Mouse (Mus musculus) G1E (cell line): Measurements from ENCODE around the gene Erg. TPM values are rescaled to one million over a fixed set of nuclear protein-coding genes. Genes with fewer than 3 reads are reported as not detected.

Experiments
- ATAC-seq: 2 replicates; pipeline ENCODE4 v1.8.0; 2016; ENCODE audit warnings: mild to moderate bottlenecking; ENCODE audit not compliant: insufficient number of reproducible peaks, poor library complexity, low FRiP score, severe bottlenecking; ENCODE audit errors: extremely low read depth
- DNase-seq: peaks from one replicate; pipeline ENCODE4 v3.0.0; 2012; ENCODE audit warnings: low spot score
- H3K27me3 ChIP-seq: 2 replicates; pipeline ENCODE4 v1.6.1; 2012; ENCODE audit warnings: mild to moderate bottlenecking, low read length, inconsistent platforms; ENCODE audit not compliant: insufficient read depth
- H3K36me3 ChIP-seq: replicated peaks from 2 replicates; pipeline ENCODE3; 2012; ENCODE audit warnings: mild to moderate bottlenecking, inconsistent platforms
- H3K4me1 ChIP-seq: 2 replicates; pipeline ENCODE4 v1.6.1; 2012; ENCODE audit warnings: low read depth, low read length, inconsistent platforms, mixed read lengths; ENCODE audit not compliant: insufficient read depth
- H3K4me3 ChIP-seq: 2 replicates; pipeline ENCODE4 v1.5.1; 2012; ENCODE audit warnings: low read depth, mild to moderate bottlenecking, inconsistent platforms, low read length, moderate library complexity, mixed read lengths
- H3K9me3 ChIP-seq: replicated peaks from 2 replicates; pipeline ENCODE4 v1.6.1; 2012; ENCODE audit warnings: inconsistent platforms
- CTCF ChIP-seq: IDR thresholded peaks from 2 replicates; pipeline ENCODE4 v1.5.1; 2012; ENCODE audit warnings: low read depth, low read length, inconsistent platforms, mixed read lengths
- GATA1 ChIP-seq: IDR thresholded peaks from 2 replicates; pipeline ENCODE4 v1.6.1; 2012; ENCODE audit warnings: borderline replicate concordance, low read length, inconsistent platforms, mixed read lengths
- GATA2 ChIP-seq: IDR thresholded peaks from 2 replicates; pipeline ENCODE4 v1.6.1; 2012; ENCODE audit warnings: low read depth, low read length, inconsistent platforms, borderline replicate concordance
- POLR2AphosphoS5 ChIP-seq: IDR thresholded peaks from 2 replicates; pipeline ENCODE4 v1.6.1; 2012; ENCODE audit warnings: low read depth, low read length, inconsistent platforms; ENCODE audit not compliant: insufficient replicate concordance
- TAL1 ChIP-seq: conservative IDR thresholded peaks from 2 replicates; pipeline ENCODE4 v1.6.1; 2012; ENCODE audit warnings: low read depth, low read length, inconsistent platforms, mixed read lengths
- polyA plus RNA-seq: library from polyadenylated mRNA; stranded (reverse); fragments of >175 nt; gene quantifications from 2 replicates; pipeline ENCODE4 v1.2.3, GENCODE M21; 2012
- total RNA-seq, 2 experiments: library from RNA; stranded (forward) in 1 of 2; stranded (reverse) in 1 of 2; fragments of 200-1000 nt in 1 of 2; fragments of >200 nt in 1 of 2; fragmentation: Nextera tagmentation in 1 of 2; gene quantifications; 2 replicates each; pipeline ENCODE4 v1.2.3; 2014 to 2017

Erg gene
- total and polyA plus RNA-seq, 3 experiments, result 2.0 to 17.7 (median 7.4) TPM

DNA sequence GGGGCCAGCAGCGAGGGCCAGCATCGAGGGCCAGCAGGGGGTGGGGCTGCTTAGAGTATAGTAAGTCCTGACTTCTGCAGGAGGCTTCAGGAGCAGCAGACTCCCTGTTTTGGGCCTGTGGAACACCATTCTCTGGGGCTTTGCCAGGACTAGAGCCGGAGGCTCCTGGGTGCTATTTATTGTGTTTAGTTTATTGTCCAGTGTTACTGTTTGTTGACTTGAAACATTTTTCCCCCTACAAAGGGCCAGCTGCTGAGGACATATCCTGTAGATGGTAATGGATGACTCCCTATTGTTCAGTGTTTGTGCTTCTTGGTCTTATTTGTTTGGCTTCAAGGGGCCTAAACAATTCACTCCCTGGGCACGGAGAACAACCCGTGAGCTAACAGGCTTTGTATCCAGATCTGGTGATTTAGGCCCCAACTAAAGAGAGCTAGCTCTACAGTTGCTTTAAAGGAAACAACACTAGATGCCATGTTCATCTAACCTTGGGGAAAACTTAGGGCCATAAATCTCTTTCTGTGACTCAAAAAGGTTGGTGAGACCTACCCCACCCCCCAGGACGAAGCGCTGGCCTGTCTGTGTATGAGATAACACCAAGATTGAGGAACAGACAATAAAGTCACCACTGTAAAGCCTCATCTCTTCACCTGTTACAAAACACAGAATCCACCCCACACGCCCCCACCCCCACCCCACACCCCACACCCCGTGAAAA, 137.6 kb downstream of the Erg start:
- DNase-seq, result no peak
- no peak for ATAC-seq
- Histone ChIP-seq H3K27me3 (no peaks in the 10 kb centered on the region), H3K36me3 (no peaks in the 10 kb centered on the region), H3K9me3 (no peaks in the 10 kb centered on the region), H3K4me3 (no peak overlapping the region), H3K4me1 (peaks cover 57% of the 10 kb centered on the region)
- TF ChIP-seq GATA1 (no peak), GATA2 (no peak), TAL1 (no peak), CTCF (no peak), POLR2AphosphoS5 (no peak)

DNA sequence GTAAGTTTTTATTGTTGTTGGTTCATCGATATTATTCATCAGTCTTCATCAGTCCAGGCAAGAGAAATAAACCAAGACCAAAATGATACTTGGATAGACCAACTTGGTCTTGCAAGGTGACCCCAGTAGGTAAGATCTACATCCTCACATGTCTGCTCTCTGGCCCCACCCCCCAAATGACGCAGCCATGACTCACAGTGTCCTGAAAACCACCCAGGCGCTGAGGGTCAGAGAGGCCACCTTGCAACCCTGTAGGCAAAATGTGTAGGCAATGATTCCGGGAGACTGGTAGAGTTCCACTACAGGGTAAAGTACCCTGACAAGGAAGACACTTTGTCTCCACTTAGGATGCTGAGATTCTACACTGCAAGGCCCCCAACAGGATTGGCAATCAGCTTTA, 138.5 kb downstream of the Erg start:
- Histone ChIP-seq H3K4me3 (no peak overlapping the region), H3K27me3 (no peaks in the 10 kb centered on the region), H3K36me3 (no peaks in the 10 kb centered on the region), H3K4me1 (peaks cover 58% of the 10 kb centered on the region), H3K9me3 (no peaks in the 10 kb centered on the region)
- DNase-seq (no peak), ATAC-seq (no peak)
- no peak for TF ChIP-seq GATA1

DNA sequence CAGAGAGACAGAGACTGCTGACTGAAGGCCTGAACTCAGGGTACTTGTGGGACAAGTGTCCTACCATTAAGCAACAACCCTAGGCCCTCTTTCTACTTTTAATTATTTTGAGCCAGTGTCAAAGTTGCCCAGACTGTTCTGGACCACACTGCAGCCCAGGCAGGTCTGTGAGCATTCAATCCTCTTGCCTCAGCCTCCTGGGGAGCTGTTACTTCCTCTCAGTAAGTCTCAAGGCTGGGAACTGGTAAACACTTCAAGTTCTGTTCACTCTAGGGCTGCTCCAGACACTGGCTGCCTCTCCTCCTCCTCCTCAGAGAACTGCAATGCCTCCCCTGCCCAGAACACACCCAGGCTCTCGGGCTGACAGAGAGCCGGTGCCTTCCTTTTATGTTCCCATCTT, 140.0 kb downstream of the Erg start:
- no peak for TF ChIP-seq GATA2
- ATAC-seq, result no peak

DNA sequence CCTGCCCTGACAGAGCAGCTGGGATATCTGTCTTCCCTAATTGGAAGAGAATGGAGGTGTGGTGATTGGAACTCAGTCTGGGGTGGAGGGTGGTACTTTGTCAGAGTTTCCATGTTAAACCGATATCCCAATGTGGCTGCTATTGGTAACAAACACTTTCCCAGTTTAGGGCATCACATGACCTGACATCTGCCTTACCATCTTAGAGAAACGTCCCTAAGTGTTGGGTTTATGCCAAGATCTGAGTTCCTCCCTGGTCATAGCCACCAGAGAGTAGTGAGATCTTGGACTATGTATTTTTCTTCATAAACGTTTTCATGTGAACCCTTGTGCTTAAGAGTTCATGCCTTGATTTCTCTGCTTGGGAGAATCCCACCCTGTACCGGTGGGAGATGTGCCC, 144.4 kb downstream of the Erg start:
- Histone ChIP-seq H3K4me3 (no peak overlapping the region), H3K4me1 (peaks cover 73% of the 10 kb centered on the region), H3K36me3 (peaks cover 3% of the 10 kb centered on the region), H3K27me3 (no peaks in the 10 kb centered on the region), H3K9me3 (no peaks in the 10 kb centered on the region)
- no peak for ATAC-seq
- no peak for TF ChIP-seq TAL1
- DNase-seq, result no peak

More for the DNA sequence above, 140.0 kb downstream of the Erg start:
- no peaks in the 10 kb centered on the region for H3K27me3 ChIP-seq
- DNase-seq, result no peak
- H3K36me3 ChIP-seq, result no peaks in the 10 kb centered on the region
- peaks cover 66% of the 10 kb centered on the region for H3K4me1 ChIP-seq
- H3K9me3 ChIP-seq, result no peaks in the 10 kb centered on the region
- H3K4me3 ChIP-seq, result no peak overlapping the region

DNA sequence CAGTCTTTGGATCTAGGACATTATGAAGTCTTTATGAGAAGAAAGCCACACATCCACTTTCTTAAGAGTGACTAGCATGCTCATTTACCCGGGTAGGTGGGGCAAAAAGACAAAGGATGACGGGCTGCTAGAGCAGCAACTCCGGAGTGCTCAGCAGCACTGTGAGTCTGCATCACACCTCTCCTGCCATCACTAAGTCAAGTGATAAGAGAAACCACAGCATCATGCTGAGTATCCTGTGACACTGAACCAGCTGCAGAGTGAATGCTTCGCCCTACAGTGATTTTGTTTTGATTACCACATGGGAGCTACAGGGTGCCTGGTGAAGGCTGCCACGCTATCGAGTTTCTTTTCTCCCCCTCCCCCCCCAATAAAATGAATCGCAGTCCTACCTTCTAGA, 145.2 kb downstream of the Erg start:
- no peak overlapping the region; the same call in 1 of the 2 replicates for H3K4me3 ChIP-seq
- H3K27me3 ChIP-seq, result no peaks in the 10 kb centered on the region
- ATAC-seq, result peak; percentile 40
- TF ChIP-seq GATA2, result no peak
- no peak for TF ChIP-seq CTCF
- no peak for TF ChIP-seq POLR2AphosphoS5
- TF ChIP-seq TAL1, result peak; percentile 73
- TF ChIP-seq GATA1, result no peak
- H3K4me1 ChIP-seq, result peaks cover 71% of the 10 kb centered on the region
- H3K36me3 ChIP-seq, result peaks cover 3% of the 10 kb centered on the region
- peak; percentile 27 for DNase-seq
- H3K9me3 ChIP-seq, result no peaks in the 10 kb centered on the region

DNA sequence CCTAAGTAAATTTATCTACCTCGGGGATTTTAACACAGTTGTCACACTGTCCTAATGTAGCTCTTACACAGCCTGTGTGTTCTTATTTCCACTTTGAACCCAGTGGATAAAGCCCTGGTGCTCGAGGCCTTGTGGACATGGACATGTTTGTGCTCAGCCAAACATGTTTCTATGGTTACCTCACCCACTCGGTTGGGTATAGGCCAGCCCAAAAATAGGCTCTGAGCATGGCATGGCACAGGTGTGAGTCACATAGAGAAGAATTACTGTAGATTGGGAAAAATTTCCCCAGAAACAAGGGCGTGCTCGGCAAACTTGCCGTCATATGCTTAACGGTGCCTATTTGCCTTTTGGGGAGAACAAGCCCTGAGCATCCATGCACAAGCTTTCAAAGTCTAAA, 146.1 kb downstream of the Erg start:
- H3K27me3 ChIP-seq, result no peaks in the 10 kb centered on the region
- DNase-seq (no peak), ATAC-seq (no peak)
- no peak for TF ChIP-seq TAL1
- peaks cover 3% of the 10 kb centered on the region for H3K36me3 ChIP-seq
- H3K4me1 ChIP-seq, result peaks cover 76% of the 10 kb centered on the region
- H3K4me3 ChIP-seq, result peak overlapping the region; percentile 18; the same call in 1 of the 2 replicates
- no peaks in the 10 kb centered on the region for H3K9me3 ChIP-seq

DNA sequence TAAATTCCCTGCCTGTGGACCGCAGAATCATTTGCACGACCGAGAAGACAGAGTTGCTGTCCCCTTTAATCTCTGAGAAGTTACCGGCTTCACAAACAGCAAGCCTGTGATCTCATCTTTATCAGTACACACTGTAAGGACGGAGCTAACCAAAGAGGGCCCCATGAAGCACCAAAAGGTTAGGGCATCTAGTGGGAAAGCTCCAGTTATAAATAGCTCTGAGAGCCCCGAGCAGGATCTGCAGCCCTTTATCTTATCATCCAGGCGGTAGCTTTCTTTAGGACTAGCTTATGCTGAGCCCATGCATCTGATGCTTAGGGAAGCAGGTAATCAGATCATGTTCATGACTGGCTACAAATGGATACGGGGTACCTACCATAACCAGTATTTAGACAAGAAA, 146.6 kb downstream of the Erg start:
- peaks cover 80% of the 10 kb centered on the region for H3K4me1 ChIP-seq
- TF ChIP-seq GATA1, result no peak
- peak; percentile 94 for TF ChIP-seq TAL1
- H3K27me3 ChIP-seq, result no peaks in the 10 kb centered on the region
- no peaks in the 10 kb centered on the region for H3K9me3 ChIP-seq
- ATAC-seq, result peak; percentile 74
- peaks cover 3% of the 10 kb centered on the region for H3K36me3 ChIP-seq
- peak overlapping the region; percentile 59; the same call in 1 of the 2 replicates for H3K4me3 ChIP-seq
- peak; percentile 72 for DNase-seq
